Mouse (Mus musculus) intestine, postnatal 0 days (tissue): ENCODE results near the gene Ephx1. TPM values are rescaled to one million over a fixed set of nuclear protein-coding genes. Genes with fewer than 3 reads are reported as not detected.

Source experiments
- ATAC-seq: fragments of 200-750 bp; cut with Nextera tagmentation; 2 replicates; pipeline ENCODE4 v1.8.0; 2017; ENCODE audit warnings: mild to moderate bottlenecking, moderate TSS enrichment, moderate library complexity
- H3K27ac ChIP-seq: fragments of 300-500 bp; sonication (generic); 2 replicates; pipeline ENCODE4 v1.5.1; 2014; ENCODE audit warnings: mild to moderate bottlenecking, low read depth, low read length, moderate library complexity
- H3K27me3 ChIP-seq: fragments of 300-500 bp; sonication (generic); replicated peaks from 2 replicates; pipeline ENCODE4 v1.6.1; 2014; ENCODE audit warnings: low read length, mixed read lengths; ENCODE audit not compliant: control insufficient read depth, insufficient read depth
- H3K36me3 ChIP-seq: fragments of 300-500 bp; sonication (generic); 2 replicates; pipeline ENCODE4 v1.6.1; 2014; ENCODE audit warnings: mild to moderate bottlenecking, moderate library complexity; ENCODE audit not compliant: control insufficient read depth, insufficient read depth
- H3K4me1 ChIP-seq: fragments of 300-500 bp; sonication (generic); replicated peaks from 2 replicates; pipeline ENCODE4 v1.6.1; 2014; ENCODE audit warnings: antibody characterized with exemption, low read length, mixed read lengths; ENCODE audit not compliant: control insufficient read depth, insufficient read depth
- H3K4me2 ChIP-seq: fragments of 300-500 bp; sonication (generic); replicated peaks from 2 replicates; pipeline ENCODE4 v1.6.1; 2014; ENCODE audit warnings: low read depth, mild to moderate bottlenecking, moderate library complexity
- H3K4me3 ChIP-seq: fragments of 300-500 bp; sonication (generic); 2 replicates; pipeline ENCODE4 v1.5.1; 2014; ENCODE audit warnings: low read depth, low read length
- H3K9ac ChIP-seq: fragments of 300-500 bp; sonication (generic); 2 replicates; pipeline ENCODE4 v1.6.1; 2014; ENCODE audit warnings: mild to moderate bottlenecking, low read depth, low read length
- H3K9me3 ChIP-seq: fragments of 300-500 bp; sonication (generic); 2 replicates; pipeline ENCODE4 v1.6.1; 2016; ENCODE audit warnings: mixed run types; ENCODE audit not compliant: control insufficient read depth
- CTCF ChIP-seq: sonication (generic); IDR thresholded peaks from 2 replicates; pipeline ENCODE4 v1.5.1; 2016; ENCODE audit warnings: low read depth, mild to moderate bottlenecking, control low read depth, antibody characterized with exemption, moderate library complexity
- WGBS: fragments of 180-500 bp; shearing (Covaris S2); extraction: QIAGEN DNeasy Blood & Tissue Kit; methylation state at CpG from one replicate; pipeline ENCODE4 v1.1.7; 2014; 5-methylcytosine and 5-hydroxymethylcytosine counted together
- polyA plus RNA-seq: library from polyadenylated mRNA; unstranded; fragments of >200 nt; fragmentation: Nextera tagmentation; extraction: Ambion mirVana; gene quantifications from 2 replicates; pipeline ENCODE4 v1.2.1, GENCODE M21; 2015

Gene Ephx1
- 4.3 and 4.9 TPM in 2 replicates for polyA plus RNA-seq

- Histone ChIP-seq H3K4me2 (no peak within 1 kb of the TSS), H3K9ac (no peak within 1 kb of the TSS), H3K36me3 (no peaks in the 10 kb centered on the region), H3K27me3 (0 out of 2 replicates have a peak, but pooled peaks cover 5% of the 10 kb centered on the region), H3K4me1 (0 out of 2 replicates have a peak, but pooled peaks cover under 1% of the 10 kb centered on the region), H3K4me3 (no peak within 1 kb of the TSS), H3K27ac (no peak within 1 kb of the TSS), H3K9me3 (no peaks in the 10 kb centered on the region)
- WGBS, result 54% methylated on average over 5 of the region's 5 CpGs
- no peak for ATAC-seq
- no peak for TF ChIP-seq CTCF
Observed at GRCm38 (mm10) chr1:181020756-181021487, at the start of gene Ephx1. Gene Ephx1 (minus strand): TSS chr1:181020904.

DNA sequence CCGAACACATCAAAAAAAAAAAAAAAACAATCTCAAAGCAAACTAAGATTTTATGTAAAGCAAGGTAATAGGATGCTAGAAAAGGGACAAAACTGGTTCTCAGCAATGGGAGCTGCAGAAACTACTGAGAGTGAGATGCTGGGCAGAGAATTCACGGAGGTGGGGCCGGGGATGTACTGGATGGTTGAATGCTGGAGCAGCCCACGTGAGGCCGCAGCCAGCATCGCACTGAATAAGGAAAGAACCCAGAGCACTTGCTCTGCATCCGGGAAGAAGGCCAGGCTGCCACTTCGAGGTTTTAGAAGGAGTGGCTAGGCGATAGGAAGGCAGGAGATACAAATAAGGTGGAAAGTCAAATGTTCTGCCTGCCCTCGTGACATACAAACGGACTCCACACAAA is 49.0 kb upstream of the Ephx1 start:
- Histone ChIP-seq H3K4me1 (no peaks in the 10 kb centered on the region), H3K27ac (no peak overlapping the region), H3K9me3 (no peaks in the 10 kb centered on the region), H3K4me3 (no peak overlapping the region), H3K36me3 (no peaks in the 10 kb centered on the region), H3K27me3 (no peaks in the 10 kb centered on the region), H3K4me2 (no peak overlapping the region), H3K9ac (no peak overlapping the region)
- no peak for ATAC-seq
- 69% methylated on average over 11 of the region's 11 CpGs for WGBS
- no peak for TF ChIP-seq CTCF

GRCm38 (mm10) chr1:181068344-181068743 is 47.6 kb upstream of the Ephx1 start:
- no peaks in the 10 kb centered on the region for H3K27me3 ChIP-seq
- WGBS, result 82% methylated on average over 1 of the region's 1 CpGs
- H3K9ac ChIP-seq, result no peak overlapping the region
- no peaks in the 10 kb centered on the region for H3K36me3 ChIP-seq
- no peak overlapping the region for H3K27ac ChIP-seq
- no peak for TF ChIP-seq CTCF
- H3K4me3 ChIP-seq, result no peak overlapping the region
- no peak overlapping the region for H3K4me2 ChIP-seq
- no peak for ATAC-seq
- H3K4me1 ChIP-seq, result no peaks in the 10 kb centered on the region
- H3K9me3 ChIP-seq, result no peaks in the 10 kb centered on the region

GRCm38 (mm10) chr1:181064648-181065047 is 43.9 kb upstream of the Ephx1 start:
- H3K9ac ChIP-seq, result no peak overlapping the region
- H3K4me2 ChIP-seq, result no peak overlapping the region
- no peaks in the 10 kb centered on the region for H3K36me3 ChIP-seq
- no peak overlapping the region for H3K27ac ChIP-seq
- ATAC-seq, result no peak
- H3K4me1 ChIP-seq, result no peaks in the 10 kb centered on the region
- no peak for TF ChIP-seq CTCF
- H3K4me3 ChIP-seq, result no peak overlapping the region
- no peaks in the 10 kb centered on the region for H3K27me3 ChIP-seq
- WGBS, result 73% methylated on average over 6 of the region's 6 CpGs
- H3K9me3 ChIP-seq, result no peaks in the 10 kb centered on the region

DNA sequence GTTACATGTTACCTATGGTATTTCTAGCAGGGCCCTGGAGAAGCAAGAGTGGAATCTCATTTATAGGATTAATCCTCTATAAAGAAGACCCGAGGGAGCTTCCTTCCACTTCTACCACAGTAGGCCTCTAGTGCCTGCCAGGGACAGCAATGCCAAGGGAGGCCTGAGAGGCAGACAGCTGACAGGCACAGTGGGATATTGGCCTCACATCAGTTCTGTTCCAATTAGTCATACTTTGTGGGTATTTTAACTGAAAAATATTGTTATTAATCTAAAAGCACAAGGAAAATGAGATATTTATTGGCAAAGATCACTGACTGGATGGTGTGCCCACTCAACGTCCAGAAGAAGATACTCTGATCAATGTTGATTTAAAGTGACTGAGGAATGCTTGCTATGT is 43.3 kb upstream of the Ephx1 start:
- no peak overlapping the region for H3K27ac ChIP-seq
- WGBS, result 62% methylated on average over 2 of the region's 2 CpGs
- H3K4me3 ChIP-seq, result no peak overlapping the region
- no peaks in the 10 kb centered on the region for H3K27me3 ChIP-seq
- no peaks in the 10 kb centered on the region for H3K9me3 ChIP-seq
- H3K36me3 ChIP-seq, result no peaks in the 10 kb centered on the region
- no peak for TF ChIP-seq CTCF
- H3K9ac ChIP-seq, result no peak overlapping the region
- no peak for ATAC-seq
- H3K4me1 ChIP-seq, result no peaks in the 10 kb centered on the region
- H3K4me2 ChIP-seq, result no peak overlapping the region

- H3K9me3 ChIP-seq, result no peaks in the 10 kb centered on the region
- peak; percentile 49; the same call in 1 of the 2 replicates for ATAC-seq
- no peak for TF ChIP-seq CTCF
- H3K4me3 ChIP-seq, result no peak overlapping the region
- H3K9ac ChIP-seq, result no peak overlapping the region
- H3K4me2 ChIP-seq, result no peak overlapping the region
- no peak overlapping the region for H3K27ac ChIP-seq
- no peaks in the 10 kb centered on the region for H3K27me3 ChIP-seq
- 57% methylated on average over 3 of the region's 3 CpGs for WGBS
- H3K36me3 ChIP-seq, result no peaks in the 10 kb centered on the region
- no peaks in the 10 kb centered on the region for H3K4me1 ChIP-seq
Observed at GRCm38 (mm10) chr1:181061784-181062485, 41.2 kb upstream of the Ephx1 start.
